Mouse (Mus musculus) embryonic fibroblast, embryonic 13.5 days (primary cell): ENCODE measurements around the gene Nav1.

Source experiments
- CTCF ChIP-seq: IDR thresholded peaks from 2 replicates; pipeline ENCODE4 v1.5.1; 2011; ENCODE audit warnings: mild to moderate bottlenecking, control low read depth, low read length, moderate library complexity, borderline replicate concordance; ENCODE audit not compliant: insufficient read depth
- POLR2A ChIP-seq: IDR thresholded peaks from 2 replicates; pipeline ENCODE4 v1.6.1; 2011; ENCODE audit warnings: low read depth, mild to moderate bottlenecking, control low read depth, low read length, moderate library complexity

DNA sequence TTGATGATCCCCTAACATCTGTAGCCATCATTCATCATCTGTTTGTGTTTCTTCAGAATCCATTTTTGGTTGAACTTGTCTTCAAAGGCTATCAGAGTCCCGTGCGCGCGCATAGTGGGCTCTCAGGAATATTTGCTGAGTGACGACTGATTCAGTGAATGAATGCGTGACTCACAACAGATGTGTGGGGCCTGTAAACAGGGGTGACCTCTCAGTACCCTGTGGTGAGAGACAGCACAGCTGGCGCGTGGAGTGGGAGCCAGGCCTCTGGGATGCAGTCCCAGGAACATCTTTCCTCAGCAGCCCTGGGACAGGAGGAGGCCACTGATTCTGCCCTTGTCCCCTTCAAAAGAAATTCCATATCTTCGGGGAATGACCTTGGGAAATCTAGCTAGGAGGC lies 16.3 kb downstream of the Nav1 start:
- TF ChIP-seq CTCF = no peak
- TF ChIP-seq POLR2A = no peak
